Mouse (Mus musculus) forebrain, embryonic 16.5 days (tissue): Measurements from ENCODE around the gene Kcnip4. TPM values are rescaled to one million over a fixed set of nuclear protein-coding genes. Genes with fewer than 3 reads are reported as not detected.
A peak's percentile ranks its signal among the peaks of the same experiment; 100 is the strongest.

Experiments used
- ATAC-seq: fragments of 200-750 bp; cut with Nextera tagmentation; 2 replicates; pipeline ENCODE4 v1.8.0; 2017; ENCODE audit warnings: mild to moderate bottlenecking, moderate library complexity
- H3K27ac ChIP-seq: fragments of 300-500 bp; sonication (generic); 2 replicates; pipeline ENCODE4 v1.5.1; 2014; ENCODE audit warnings: low read length, control low read depth
- H3K27me3 ChIP-seq: fragments of 300-500 bp; sonication (generic); replicated peaks from 2 replicates; pipeline ENCODE4 v1.6.1; 2014; ENCODE audit warnings: low read length; ENCODE audit not compliant: control insufficient read depth, insufficient read depth
- H3K36me3 ChIP-seq: fragments of 300-500 bp; sonication (generic); 2 replicates; pipeline ENCODE4 v1.6.1; 2014; ENCODE audit not compliant: control insufficient read depth, insufficient read depth
- H3K4me1 ChIP-seq: fragments of 300-500 bp; sonication (generic); replicated peaks from 2 replicates; pipeline ENCODE4 v1.6.1; 2014; ENCODE audit warnings: low read length; ENCODE audit not compliant: control insufficient read depth, insufficient read depth
- H3K4me2 ChIP-seq: fragments of 300-500 bp; sonication (generic); 2 replicates; pipeline ENCODE4 v1.6.1; 2014; ENCODE audit warnings: mild to moderate bottlenecking, low read length, control low read depth
- H3K4me3 ChIP-seq: fragments of 300-500 bp; sonication (generic); replicated peaks from 2 replicates; pipeline ENCODE4 v1.5.1; 2014; ENCODE audit warnings: mild to moderate bottlenecking, low read length, control low read depth
- H3K9ac ChIP-seq: fragments of 300-500 bp; sonication (generic); replicated peaks from 2 replicates; pipeline ENCODE4 v1.6.1; 2014; ENCODE audit warnings: low read depth, low read length, control low read depth
- H3K9me3 ChIP-seq: fragments of 300-500 bp; sonication (generic); 2 replicates; pipeline ENCODE4 v1.6.1; 2016; ENCODE audit warnings: low read length; ENCODE audit not compliant: control insufficient read depth
- WGBS: fragments of 180-500 bp; shearing (Covaris S2); extraction: QIAGEN DNeasy Blood & Tissue Kit; methylation state at CpG from one replicate; pipeline ENCODE4 v1.1.7; 2014; 5-methylcytosine and 5-hydroxymethylcytosine counted together
- polyA plus RNA-seq: library from polyadenylated mRNA; unstranded; fragments of >200 nt; fragmentation: Nextera tagmentation; extraction: Ambion mirVana; gene quantifications from 2 replicates; pipeline ENCODE4 v1.2.1, GENCODE M21; 2015

Kcnip4 gene
- polyA plus RNA-seq, 1 experiment from 2014 or later, result 8.8 TPM

DNA sequence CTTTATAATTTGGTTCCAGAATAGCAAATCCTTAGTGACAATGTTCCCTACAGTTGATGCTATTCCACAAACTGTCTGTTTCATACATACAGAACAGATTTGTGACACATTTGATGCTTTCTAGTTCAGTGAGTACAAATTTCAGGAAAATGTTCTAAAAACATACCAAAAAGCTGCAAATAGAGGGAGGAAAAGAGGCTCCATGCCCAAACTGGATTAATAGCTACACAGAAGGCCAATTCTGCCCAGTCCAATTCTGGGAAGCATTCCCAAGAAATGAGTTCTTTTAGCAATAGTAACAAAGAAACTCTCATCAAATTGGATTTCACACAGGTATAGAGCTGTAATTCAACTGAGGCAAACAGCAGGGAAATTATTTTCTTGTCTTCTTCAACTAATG lies 806.5 kb downstream of the Kcnip4 start:
- no peak for ATAC-seq
- Histone ChIP-seq H3K4me2 (no peak overlapping the region), H3K27me3 (no peaks in the 10 kb centered on the region)

DNA sequence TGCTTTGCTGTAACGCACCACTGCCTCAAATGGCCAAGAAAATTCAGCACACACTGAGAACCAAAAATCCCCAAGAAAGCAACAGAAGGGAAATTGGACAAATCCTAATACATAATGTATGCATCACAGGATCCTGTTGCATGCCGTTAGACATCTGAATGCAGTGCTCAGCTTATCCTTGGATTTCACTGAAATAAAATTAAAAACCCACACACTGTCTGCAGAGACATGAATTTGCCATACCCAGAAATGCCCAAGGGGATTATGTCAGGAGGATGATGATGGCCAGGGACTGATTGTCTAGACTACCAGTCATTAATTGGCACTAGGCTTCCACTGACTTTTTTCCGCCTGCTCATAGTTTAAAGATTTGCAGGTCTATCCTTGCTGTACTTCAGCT lies 818.7 kb downstream of the Kcnip4 start:
- Histone ChIP-seq H3K9me3 (no peaks in the 10 kb centered on the region), H3K4me2 (no peak overlapping the region), H3K36me3 (no peaks in the 10 kb centered on the region), H3K4me1 (no peaks in the 10 kb centered on the region), H3K9ac (no peak overlapping the region), H3K27me3 (no peaks in the 10 kb centered on the region), H3K27ac (no peak overlapping the region), H3K4me3 (no peak overlapping the region)
- ATAC-seq, result no peak
- WGBS, result 72% methylated on average over 3 of the region's 3 CpGs

More for the DNA sequence above, 806.5 kb downstream of the Kcnip4 start:
- no peak overlapping the region for H3K9ac ChIP-seq
- H3K9me3 ChIP-seq, result no peaks in the 10 kb centered on the region
- H3K4me3 ChIP-seq, result no peak overlapping the region
- no peaks in the 10 kb centered on the region for H3K36me3 ChIP-seq
- no peaks in the 10 kb centered on the region for H3K4me1 ChIP-seq
- no peak overlapping the region for H3K27ac ChIP-seq

DNA sequence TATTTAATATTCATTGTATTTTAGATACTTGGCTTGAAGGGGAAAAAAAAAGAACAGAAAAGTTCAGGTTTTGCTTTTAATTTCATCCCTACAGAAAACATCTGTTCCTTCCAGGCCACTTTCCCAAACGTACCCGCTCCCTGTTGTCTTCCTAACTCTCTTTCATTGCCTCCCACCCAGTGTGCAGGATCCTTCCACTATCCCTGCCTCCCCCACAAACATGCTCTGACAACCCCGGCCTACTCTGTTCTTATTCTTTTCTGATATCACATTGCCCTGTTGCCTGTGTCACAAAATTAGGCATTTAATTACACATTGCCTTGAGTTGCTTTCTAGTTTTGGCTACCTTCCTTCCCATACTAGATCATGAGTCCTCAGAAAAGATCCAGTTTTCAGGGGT lies 837.6 kb downstream of the Kcnip4 start:
- Histone ChIP-seq H3K4me2 (no peak overlapping the region), H3K9ac (no peak overlapping the region), H3K9me3 (no peaks in the 10 kb centered on the region), H3K4me1 (no peaks in the 10 kb centered on the region), H3K27ac (no peak overlapping the region), H3K36me3 (no peaks in the 10 kb centered on the region), H3K4me3 (no peak overlapping the region), H3K27me3 (no peaks in the 10 kb centered on the region)
- WGBS, result 82% methylated on average over 3 of the region's 3 CpGs
- no peak for ATAC-seq

DNA sequence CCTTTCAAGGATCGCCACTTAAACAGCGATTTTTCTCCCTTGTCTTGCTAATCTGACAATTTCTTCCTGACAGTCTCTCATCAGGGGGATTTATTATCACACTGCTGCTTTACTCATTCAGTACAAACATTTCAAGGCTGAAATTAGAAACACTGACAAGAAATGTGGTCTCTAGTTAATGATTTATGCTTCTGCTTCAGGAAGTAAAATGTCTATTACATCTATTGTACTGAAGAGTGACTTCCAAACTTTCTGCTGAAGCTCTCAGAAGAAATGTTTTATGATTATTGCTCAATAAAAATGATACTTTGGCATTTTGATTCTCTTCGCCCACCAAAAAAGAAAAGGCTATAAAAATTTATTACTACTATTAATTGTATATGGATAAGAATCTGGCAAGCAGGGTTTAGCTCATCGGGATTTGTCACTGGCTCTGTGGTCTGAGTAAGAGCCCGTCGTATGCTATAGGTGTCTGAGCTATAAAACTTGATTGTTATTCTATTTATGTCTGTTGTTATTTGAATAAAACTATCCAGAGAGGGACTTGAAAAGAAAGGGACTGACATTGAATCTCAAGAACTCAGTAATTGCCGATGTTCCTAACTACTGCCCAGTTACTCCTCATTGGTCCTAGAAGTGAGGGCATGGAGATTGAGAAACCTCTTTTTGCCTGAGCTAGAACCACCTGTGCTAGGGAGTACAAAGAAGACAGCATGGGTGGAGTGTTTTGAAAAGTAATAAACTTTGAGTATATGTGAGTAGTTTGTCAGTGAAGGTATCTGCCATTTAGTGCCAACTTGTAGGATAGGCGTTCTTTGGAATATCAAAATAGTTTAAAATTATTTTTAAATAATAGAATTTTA lies 844.7 kb downstream of the Kcnip4 start:
- no peak for ATAC-seq
- H3K36me3 ChIP-seq, result no peaks in the 10 kb centered on the region
- no peak overlapping the region for H3K4me2 ChIP-seq
- no peaks in the 10 kb centered on the region for H3K4me1 ChIP-seq
- no peak overlapping the region for H3K9ac ChIP-seq
- no peak overlapping the region for H3K27ac ChIP-seq
- H3K9me3 ChIP-seq, result no peaks in the 10 kb centered on the region
- 92% methylated on average over 8 of the region's 8 CpGs for WGBS
- no peaks in the 10 kb centered on the region for H3K27me3 ChIP-seq
- H3K4me3 ChIP-seq, result no peak overlapping the region

DNA sequence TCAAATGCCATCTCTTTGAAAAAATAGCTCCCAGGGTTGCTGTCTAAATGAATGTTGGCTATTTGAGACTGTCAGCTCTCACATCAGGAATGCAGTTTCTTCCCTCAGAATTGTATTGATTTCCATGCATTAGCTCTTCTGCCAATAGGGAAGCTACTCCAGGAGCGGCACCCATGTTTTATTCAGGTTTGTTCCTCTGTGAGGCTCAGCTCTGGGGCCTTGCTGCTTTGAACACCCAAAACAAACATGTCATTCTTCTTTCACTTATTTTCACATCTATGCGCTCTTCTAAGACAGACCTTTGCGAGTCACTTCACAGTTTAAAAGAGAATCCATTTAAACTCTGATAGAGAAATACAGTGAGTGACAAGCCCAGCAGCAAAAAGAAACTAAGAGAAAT lies 862.2 kb downstream of the Kcnip4 start:
- Histone ChIP-seq H3K4me2 (no peak overlapping the region), H3K4me1 (no peaks in the 10 kb centered on the region), H3K9me3 (no peaks in the 10 kb centered on the region), H3K4me3 (no peak overlapping the region), H3K27me3 (no peaks in the 10 kb centered on the region), H3K9ac (no peak overlapping the region), H3K36me3 (no peaks in the 10 kb centered on the region), H3K27ac (no peak overlapping the region)
- WGBS, result 80% methylated on average over 3 of the region's 3 CpGs
- no peak for ATAC-seq

DNA sequence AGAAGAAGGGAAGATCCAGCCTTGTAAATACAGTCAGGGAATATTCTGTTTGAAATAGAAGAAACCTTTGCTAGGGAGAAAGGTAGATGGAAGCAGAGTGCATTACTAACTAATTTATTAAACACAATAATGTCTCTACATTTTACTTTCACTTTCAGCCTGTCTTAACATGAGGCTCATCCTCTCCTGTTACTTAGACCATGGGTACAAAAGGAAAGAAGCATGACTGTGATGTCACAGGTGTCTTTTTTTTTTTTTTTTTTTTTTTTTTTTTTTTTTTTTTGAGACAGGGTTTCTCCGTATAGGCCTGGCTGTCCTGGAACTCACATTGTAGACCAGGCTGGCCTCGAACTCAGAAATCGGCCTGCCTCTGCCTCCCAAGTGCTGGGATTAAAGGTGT lies 864.7 kb downstream of the Kcnip4 start:
- Histone ChIP-seq H3K4me1 (no peaks in the 10 kb centered on the region), H3K27ac (no peak overlapping the region), H3K9ac (no peak overlapping the region), H3K4me2 (no peak overlapping the region), H3K4me3 (no peak overlapping the region), H3K36me3 (no peaks in the 10 kb centered on the region), H3K27me3 (no peaks in the 10 kb centered on the region), H3K9me3 (no peaks in the 10 kb centered on the region)
- no peak for ATAC-seq
- WGBS, result 94% methylated on average over 3 of the region's 3 CpGs

DNA sequence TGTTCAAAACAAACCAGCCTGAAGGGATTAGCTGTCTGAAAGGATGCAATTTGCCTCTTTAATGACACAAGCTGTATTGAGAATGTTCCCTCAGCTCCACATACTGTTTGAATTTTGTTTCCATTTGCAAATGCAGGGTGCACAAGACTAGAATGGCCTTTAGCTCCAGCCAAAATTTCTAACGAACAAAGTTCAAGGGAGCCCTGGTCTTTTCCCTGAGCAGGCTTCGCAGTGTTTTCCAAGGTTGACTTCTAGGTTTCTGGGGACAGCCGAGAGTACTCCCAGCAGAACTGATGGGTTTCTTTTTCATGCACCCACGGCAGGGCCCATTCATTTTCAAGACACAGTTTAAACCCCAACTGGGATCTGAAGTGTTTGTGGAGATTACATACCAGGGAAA lies 874.2 kb downstream of the Kcnip4 start:
- no peak for ATAC-seq
- Histone ChIP-seq H3K27ac (no peak overlapping the region), H3K9ac (no peak overlapping the region), H3K36me3 (no peaks in the 10 kb centered on the region), H3K9me3 (no peaks in the 10 kb centered on the region), H3K4me3 (no peak overlapping the region), H3K4me1 (no peaks in the 10 kb centered on the region), H3K4me2 (no peak overlapping the region), H3K27me3 (no peaks in the 10 kb centered on the region)
- WGBS, result 43% methylated on average over 4 of the region's 4 CpGs

DNA sequence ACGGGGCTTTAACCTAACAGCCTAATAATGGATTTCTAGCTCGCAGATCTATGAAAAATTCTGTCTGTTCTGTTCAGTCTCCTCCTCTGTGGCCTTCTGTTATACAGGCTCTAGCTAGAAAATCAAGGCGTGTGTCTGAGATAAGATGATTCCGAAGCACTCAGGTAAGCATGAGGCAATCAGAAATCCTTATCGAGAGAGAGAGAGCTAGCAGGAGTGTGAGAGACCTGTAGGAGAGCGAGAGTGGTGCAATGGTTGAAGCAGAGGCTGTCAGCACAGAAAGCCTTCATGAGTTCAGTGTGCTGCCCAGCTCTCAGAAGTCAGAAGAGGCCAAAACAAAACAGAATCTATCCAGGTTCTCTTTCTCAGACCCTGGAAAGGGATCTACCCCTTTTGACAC lies 888.0 kb downstream of the Kcnip4 start:
- Histone ChIP-seq H3K27ac (no peak overlapping the region), H3K9me3 (no peaks in the 10 kb centered on the region), H3K4me2 (no peak overlapping the region), H3K27me3 (no peaks in the 10 kb centered on the region), H3K4me1 (no peaks in the 10 kb centered on the region), H3K36me3 (no peaks in the 10 kb centered on the region), H3K4me3 (no peak overlapping the region), H3K9ac (no peak overlapping the region)
- no peak for ATAC-seq
- 90% methylated on average over 6 of the region's 6 CpGs for WGBS

DNA sequence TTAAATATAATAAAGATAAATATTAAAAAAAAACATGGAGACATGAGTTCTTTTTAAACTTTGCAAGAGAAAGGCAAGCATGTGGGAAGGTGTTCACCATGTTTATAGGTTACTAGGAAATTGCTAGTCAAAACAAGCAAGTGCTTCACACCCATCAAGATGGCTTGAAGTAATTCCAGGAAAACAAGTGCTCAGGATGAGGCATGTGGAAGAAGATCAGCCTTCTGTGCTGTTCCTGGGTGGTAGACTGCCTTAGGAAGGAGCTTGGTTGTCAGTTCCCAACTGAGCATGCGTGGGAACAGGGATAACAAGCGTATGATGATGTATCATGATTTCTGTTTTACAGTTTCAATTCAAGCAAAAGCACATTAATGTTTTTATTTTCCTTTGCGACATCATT lies 891.1 kb downstream of the Kcnip4 start:
- H3K27me3 ChIP-seq, result no peaks in the 10 kb centered on the region
- H3K4me1 ChIP-seq, result no peaks in the 10 kb centered on the region
- H3K27ac ChIP-seq, result no peak overlapping the region
- no peak overlapping the region for H3K4me2 ChIP-seq
- ATAC-seq, result no peak; the same call in 1 of the 2 replicates
- WGBS, result 83% methylated on average over 3 of the region's 3 CpGs
- H3K9ac ChIP-seq, result no peak overlapping the region
- no peak overlapping the region for H3K4me3 ChIP-seq
- H3K36me3 ChIP-seq, result no peaks in the 10 kb centered on the region
- no peaks in the 10 kb centered on the region for H3K9me3 ChIP-seq

DNA sequence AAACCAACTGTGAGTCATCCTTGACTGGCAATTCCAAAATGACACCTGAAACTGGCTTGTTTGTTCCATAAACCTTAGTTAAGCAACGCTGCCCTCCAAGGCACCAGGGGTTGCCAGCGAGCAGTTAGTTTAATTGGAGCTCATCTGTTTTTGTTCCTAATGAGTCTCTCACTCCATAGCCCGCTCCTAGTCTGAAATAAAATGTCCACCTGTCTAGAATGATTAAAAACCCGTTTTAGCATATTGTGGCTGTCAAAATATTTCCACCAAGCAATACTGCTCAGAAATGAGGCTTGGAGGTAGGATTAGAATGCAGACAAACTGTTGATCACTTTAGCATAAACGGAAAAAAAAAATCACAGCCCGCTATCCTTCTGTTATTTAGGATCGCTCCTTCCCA lies 901.3 kb downstream of the Kcnip4 start:
- ATAC-seq, result peak; percentile 97
- Histone ChIP-seq H3K27ac (no peak overlapping the region), H3K36me3 (no peaks in the 10 kb centered on the region), H3K9ac (no peak overlapping the region), H3K9me3 (no peaks in the 10 kb centered on the region), H3K4me2 (no peak overlapping the region), H3K27me3 (no peaks in the 10 kb centered on the region), H3K4me3 (no peak overlapping the region), H3K4me1 (no peaks in the 10 kb centered on the region)
- 46% methylated on average over 7 of the region's 7 CpGs for WGBS
